Mouse (Mus musculus): ENCODE measurements around the gene Dolk. TPM values are rescaled to one million over a fixed set of nuclear protein-coding genes. Genes with fewer than 3 reads are reported as not detected.

Dolk gene
- polyA plus RNA-seq, 2 experiments from 2014 or later: 11.6 to 13.6 TPM

- ATAC-seq: no peak
Observed at GRCm38 (mm10) chr2:30250166-30251128, 35.7 kb downstream of the Dolk start.

DNA sequence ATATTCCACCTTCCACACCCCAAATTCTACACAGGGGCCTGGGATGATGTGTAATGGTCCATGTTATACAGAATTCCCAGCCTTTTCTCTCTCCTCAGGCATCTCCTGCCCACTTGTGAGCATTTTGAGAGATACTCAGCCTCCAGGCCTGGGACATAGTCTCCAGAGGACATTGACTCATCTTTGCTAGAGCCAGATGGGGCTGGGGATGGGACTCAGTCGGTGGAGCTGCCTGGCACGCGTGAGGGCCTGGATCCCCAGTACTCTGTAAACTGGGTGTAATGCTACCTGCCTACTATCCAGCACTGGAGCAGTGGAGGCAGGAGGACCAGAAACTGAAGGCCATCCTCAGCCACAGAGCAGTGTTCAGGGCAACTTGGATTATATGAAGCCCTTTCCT, 37.0 kb downstream of the Dolk start:
- ATAC-seq: no peak

DNA sequence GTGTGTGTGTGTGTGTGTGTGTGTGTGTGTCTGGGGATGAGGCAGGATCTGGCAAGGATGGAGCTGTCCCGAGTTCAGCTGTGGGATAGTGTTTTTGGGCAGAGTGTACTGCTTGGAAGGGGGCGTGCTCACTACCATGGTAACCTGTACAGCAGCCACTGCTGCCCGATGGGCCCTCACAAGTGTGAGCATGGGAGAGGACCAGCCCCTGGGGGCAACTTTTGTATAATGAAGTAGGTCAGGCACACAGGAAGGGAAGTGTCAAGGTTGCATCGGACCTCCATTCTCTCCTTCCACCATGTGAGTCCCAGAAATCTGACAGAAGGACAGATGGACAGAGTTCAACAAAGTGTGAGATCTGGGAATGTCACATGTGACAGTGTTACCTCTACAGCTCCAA, 38.5 kb downstream of the Dolk start:
- no peak for ATAC-seq

DNA sequence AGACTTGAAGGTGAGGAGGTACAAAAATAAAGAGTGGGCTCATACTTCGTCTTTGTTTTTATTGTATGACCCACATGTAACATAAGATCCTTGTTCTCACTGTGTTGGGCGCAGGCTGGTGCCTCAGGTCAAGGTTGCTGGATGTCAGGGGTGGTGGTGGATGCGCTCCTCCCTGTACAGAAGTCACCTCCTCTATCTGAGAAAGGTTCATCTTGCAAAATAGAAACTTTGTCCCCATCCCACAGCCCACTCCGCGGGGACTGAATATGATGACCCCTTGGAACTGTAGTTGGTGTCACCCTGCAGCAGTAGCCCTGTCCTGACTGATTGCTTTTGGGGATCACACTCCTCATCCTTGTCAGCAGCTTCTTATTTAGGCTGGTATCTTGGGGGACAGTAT, 39.1 kb downstream of the Dolk start:
- ATAC-seq: no peak

- ATAC-seq: no peak
Observed at GRCm38 (mm10) chr2:30244595-30245178, 41.4 kb downstream of the Dolk start.

GRCm38 (mm10) chr2:30243391-30243790, 42.7 kb downstream of the Dolk start:
- ATAC-seq: no peak

DNA sequence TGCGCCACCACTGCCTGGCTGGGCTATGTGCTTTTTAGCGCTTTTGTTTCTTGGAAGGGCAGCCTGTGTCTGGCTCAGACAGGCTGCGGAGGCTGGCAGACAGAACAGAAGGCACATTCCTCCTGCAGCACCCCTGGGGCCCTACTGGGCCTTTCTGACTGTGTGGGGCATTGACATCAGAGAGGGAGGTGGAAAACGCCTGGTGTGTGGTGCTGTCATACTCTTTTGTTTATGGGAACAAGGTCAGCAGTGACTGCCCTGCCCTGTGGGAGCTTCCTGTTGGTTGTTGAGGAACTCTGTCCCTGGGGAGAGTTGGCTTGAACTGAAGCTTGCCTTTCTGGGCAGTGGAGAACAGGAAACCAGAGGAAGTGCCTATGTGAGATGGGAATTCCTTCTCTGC, 43.6 kb downstream of the Dolk start:
- no peak for ATAC-seq

GRCm38 (mm10) chr2:30240267-30240666, 45.9 kb downstream of the Dolk start, which contains the start of gene Gm28035:
Gene Gm28035 (plus strand): TSS chr2:30240567.
- no peak for ATAC-seq

DNA sequence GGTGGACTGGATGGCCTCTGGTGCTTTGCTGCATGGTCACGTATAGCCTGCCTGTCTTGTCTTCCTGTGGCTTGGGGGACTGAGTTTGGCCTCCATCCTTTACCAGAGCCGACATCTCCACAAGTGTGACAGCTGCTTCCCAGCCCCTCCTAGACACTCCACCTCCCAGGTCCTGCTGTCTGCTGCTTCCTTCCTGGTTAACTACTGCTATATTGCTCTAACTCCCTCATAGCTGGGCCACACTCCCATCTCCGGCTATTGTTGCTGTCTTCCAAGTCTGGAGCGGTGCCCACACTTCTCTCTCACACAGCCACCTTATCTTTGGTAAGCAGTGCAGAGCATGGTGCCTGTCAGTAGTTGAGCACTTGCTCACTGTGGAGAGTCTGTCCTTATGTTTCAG, 46.4 kb downstream of the Dolk start:
- no peak for ATAC-seq

GRCm38 (mm10) chr2:30238906-30239465, 47.1 kb downstream of the Dolk start:
- ATAC-seq: no peak

- ATAC-seq: peak; percentile 16
Observed at GRCm38 (mm10) chr2:30237881-30238280, 48.3 kb downstream of the Dolk start.

DNA sequence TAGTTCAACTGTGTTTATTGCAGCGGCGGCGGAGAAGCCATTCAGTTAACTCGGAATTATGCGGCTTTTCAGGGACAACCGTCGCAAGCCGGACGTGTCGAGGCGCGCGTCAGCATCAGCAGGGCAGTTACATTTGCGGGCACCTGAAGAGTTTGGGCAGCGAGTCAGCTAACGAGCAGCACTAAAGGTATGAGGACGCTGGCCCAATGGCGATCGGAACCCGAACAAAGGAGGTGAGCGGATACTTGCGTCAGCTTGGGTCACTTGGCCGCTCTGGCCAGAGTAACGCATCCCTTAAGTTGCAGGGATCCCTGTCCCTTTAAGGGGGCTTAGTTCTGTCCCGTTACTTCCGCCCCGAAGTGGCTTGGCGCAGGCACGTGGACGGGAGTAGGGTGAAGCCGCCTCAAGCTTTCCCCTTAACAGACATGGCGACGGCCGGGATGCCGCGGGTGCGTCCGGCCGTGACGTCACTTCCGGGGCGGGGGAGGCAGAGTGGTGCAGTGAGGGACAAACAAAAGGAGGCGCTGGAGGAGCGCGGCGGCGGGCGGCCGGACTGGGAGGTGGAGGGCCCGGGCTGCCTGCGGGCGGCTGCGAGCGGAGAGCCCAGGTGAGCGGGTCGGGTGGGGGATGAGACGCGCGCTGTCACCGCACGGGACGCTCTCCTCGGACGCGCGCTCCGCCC, 48.8 kb downstream of the Dolk start, which contains the start of gene Lrrc8a:
Gene Lrrc8a, plus strand, starts transcription at position 517 of the 682 bp plus-strand sequence.
- ATAC-seq: peak; percentile 93

GRCm38 (mm10) chr2:30236426-30237198, 49.5 kb downstream of the Dolk start:
- no peak for ATAC-seq

DNA sequence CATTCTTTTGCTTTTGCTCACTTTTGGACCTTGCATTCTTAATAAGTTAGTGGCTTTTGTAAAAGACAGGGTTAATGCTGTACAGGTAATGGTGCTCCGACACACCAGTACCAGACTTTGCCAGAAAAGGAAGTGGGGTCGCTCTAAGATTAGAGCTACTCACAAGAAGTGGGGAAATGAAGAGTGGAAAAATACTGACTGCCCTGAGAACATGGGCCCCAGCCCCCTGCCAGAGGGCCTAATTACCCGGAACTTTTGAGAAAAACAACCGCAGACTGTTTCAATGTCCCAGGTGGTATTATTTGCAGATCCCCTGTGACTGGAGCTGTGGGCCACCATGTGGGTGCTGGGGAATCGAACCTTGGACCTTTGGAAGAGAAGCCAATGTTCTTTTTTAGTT, 50.5 kb downstream of the Dolk start:
- no peak for ATAC-seq

Other genes with a start within 250 kb of the Dolk start
- 1 to 10 TPM in 1 of 2 experiments, under 1 TPM in 1; 0.87 to 1.4 TPM for gene Wdr34, start 237.5 kb downstream of the Dolk start, polyA plus RNA-seq (2017; shearing (Covaris generic))
- 100 to 1,000 TPM; 369 to 379 TPM for gene Set, start 229.0 kb downstream of the Dolk start, polyA plus RNA-seq (2017; shearing (Covaris generic))
- under 1 TPM in 1 of 2 experiments, not detected in 1; 0.41 TPM for gene Pkn3, start 208.7 kb downstream of the Dolk start, polyA plus RNA-seq (2017; shearing (Covaris generic))
- gene Zdhhc12, start 192.7 kb downstream of the Dolk start, polyA plus RNA-seq (2017; shearing (Covaris generic)): 10 to 100 TPM; 31.6 to 32.4 TPM
- 10 to 100 TPM; 14.5 to 15.2 TPM for gene Zer1, start 161.7 kb downstream of the Dolk start, polyA plus RNA-seq (2017; shearing (Covaris generic))
- 1 to 10 TPM; 6.8 to 6.9 TPM for gene Tbc1d13, start 152.6 kb downstream of the Dolk start, polyA plus RNA-seq (2017; shearing (Covaris generic))
- gene Endog, start 114.8 kb downstream of the Dolk start, polyA plus RNA-seq (2017; shearing (Covaris generic)): 1 to 10 TPM; 2.6 to 3.3 TPM
- 10 to 100 TPM; 32.0 to 33.8 TPM for gene Spout1, start 107.9 kb downstream of the Dolk start, polyA plus RNA-seq (2017; shearing (Covaris generic))
- 1 to 10 TPM; 7.0 to 7.7 TPM for gene Kyat1, start 80.5 kb downstream of the Dolk start, polyA plus RNA-seq (2017; shearing (Covaris generic))
- 10 to 100 TPM; 34.4 to 38.4 TPM for gene Lrrc8a, start 48.6 kb downstream of the Dolk start, polyA plus RNA-seq (2017; shearing (Covaris generic))
- gene Gm28035, start 45.8 kb downstream of the Dolk start, polyA plus RNA-seq (2017; shearing (Covaris generic)): not detected
- gene Phyhd1, start 20.1 kb downstream of the Dolk start, polyA plus RNA-seq (2017; shearing (Covaris generic)): 1 to 10 TPM; 3.9 to 4.8 TPM
- not detected for gene Gm28038, start 5.3 kb downstream of the Dolk start, polyA plus RNA-seq (2017; shearing (Covaris generic))
- 10 to 100 TPM; 25.8 to 30.6 TPM for gene Nup188, start 63 bp upstream of the Dolk start, polyA plus RNA-seq (2017; shearing (Covaris generic))
- 100 to 1,000 TPM in 1 of 2 experiments, 10 to 100 TPM in 1; 80.5 to 105 TPM for gene Sh3glb2, start 73.0 kb upstream of the Dolk start, polyA plus RNA-seq (2017; shearing (Covaris generic))
- gene Miga2, start 77.9 kb upstream of the Dolk start, polyA plus RNA-seq (2017; shearing (Covaris generic)): 1 to 10 TPM; 1.3 to 7.4 TPM
- 10 to 100 TPM; 15.3 to 18.3 TPM for gene Dolpp1, start 105.9 kb upstream of the Dolk start, polyA plus RNA-seq (2017; shearing (Covaris generic))
- gene Crat, start 129.5 kb upstream of the Dolk start, polyA plus RNA-seq (2017; shearing (Covaris generic)): 1 to 10 TPM; 2.9 to 3.5 TPM
- gene Ptpa, start 129.7 kb upstream of the Dolk start, polyA plus RNA-seq (2017; shearing (Covaris generic)): 10 to 100 TPM; 46.4 to 73.2 TPM
- under 1 TPM in 1 of 2 experiments, not detected in 1; 0.16 TPM for gene Ier5l, start 187.9 kb upstream of the Dolk start, polyA plus RNA-seq (2017; shearing (Covaris generic))